Mouse (Mus musculus) myocyte (in vitro differentiated cells): ENCODE measurements around the gene Ckb.

ENCODE experiments used
- CEBPB ChIP-seq: IDR thresholded peaks from 2 replicates; pipeline ENCODE4 v1.6.1; 2011; ENCODE audit warnings: mild to moderate bottlenecking, moderate library complexity; ENCODE audit not compliant: poor library complexity, insufficient read depth, severe bottlenecking
- MAX ChIP-seq: IDR thresholded peaks from one replicate; pipeline ENCODE4 v1.6.1; 2011; ENCODE audit warnings: low read depth, mild to moderate bottlenecking, control low read depth
- MYOG ChIP-seq, 3 experiments: IDR thresholded peaks; one replicate each; pipeline ENCODE4 v1.6.1; 2011; ENCODE audit warnings: control low read depth in 2 of 3, low read depth in 2 of 3, mild to moderate bottlenecking in 2 of 3; ENCODE audit not compliant: insufficient read length in 2 of 3, control insufficient read depth in 1 of 3, insufficient read depth in 1 of 3
- POLR2A ChIP-seq: IDR thresholded peaks from one replicate; pipeline ENCODE4 v1.6.1; 2011; ENCODE audit warnings: low read depth, mild to moderate bottlenecking, control low read depth, moderate library complexity; ENCODE audit not compliant: insufficient read length
- POLR2AphosphoS2 ChIP-seq: IDR thresholded peaks from one replicate; pipeline ENCODE4 v1.6.1; 2011; ENCODE audit warnings: low read depth, control low read depth; ENCODE audit not compliant: insufficient read length
- SRF ChIP-seq: IDR thresholded peaks from one replicate; pipeline ENCODE4 v1.6.1; 2011; ENCODE audit warnings: low read depth; ENCODE audit not compliant: control insufficient read depth, insufficient read length

DNA sequence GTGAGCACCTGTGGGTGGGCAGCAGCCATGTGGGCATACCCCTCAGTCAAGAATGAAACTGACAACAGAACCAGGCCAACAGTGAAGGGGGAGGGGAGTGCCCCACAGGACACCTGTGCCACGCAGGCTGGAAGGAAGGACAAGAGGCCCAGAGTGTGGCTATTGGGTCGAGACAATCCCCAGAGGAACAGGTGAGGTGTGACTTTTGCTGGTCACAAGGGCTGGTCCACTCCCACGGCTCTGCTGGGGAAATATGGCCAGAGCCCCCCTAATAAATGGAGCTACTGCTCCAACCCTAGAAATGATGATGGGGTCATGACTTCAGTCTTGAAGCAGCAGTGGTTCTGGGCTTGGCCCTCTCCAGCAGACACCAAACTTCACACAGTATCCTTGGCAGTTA lies 31.2 kb upstream of the Ckb start:
- TF ChIP-seq POLR2A, result no peak
- TF ChIP-seq MAX, result no peak
- no peak for TF ChIP-seq POLR2AphosphoS2
- TF ChIP-seq CEBPB, result no peak
- TF ChIP-seq SRF, result no peak
- TF ChIP-seq MYOG (IDR thresholded peaks at IDR 0.05; ENCODE audit: control insufficient read depth in 1 of 3, insufficient read depth in 1 of 3, insufficient read length in 2 of 3, low read depth in 2 of 3), result no peak
